Mouse (Mus musculus) CH12.LX (cell line): ENCODE results near the gene Oprm1. TPM values are rescaled to one million over a fixed set of nuclear protein-coding genes. Genes with fewer than 3 reads are reported as not detected.

Experiments
- DNase-seq: peaks from one replicate; pipeline ENCODE4 v3.0.0-alpha.2; 2013; ENCODE audit errors: extremely low read depth
- H3K27ac ChIP-seq: 2 replicates; pipeline ENCODE4 v1.5.1; 2012; ENCODE audit warnings: low read depth, mild to moderate bottlenecking, control low read depth, moderate library complexity; ENCODE audit not compliant: insufficient read depth
- H3K27me3 ChIP-seq: replicated peaks from 2 replicates; pipeline ENCODE3; 2012; ENCODE audit warnings: inconsistent platforms
- H3K36me3 ChIP-seq, 2 experiments: replicated peaks in 1 of 2; 2 replicates each; pipeline versions ENCODE3 to v1.6.1; 2012; ENCODE audit warnings: inconsistent platforms in 1 of 2, low read length in 1 of 2, mild to moderate bottlenecking in 1 of 2, mixed read lengths in 1 of 2, moderate library complexity in 1 of 2; ENCODE audit not compliant: control insufficient read depth in 1 of 2, insufficient read depth in 1 of 2
- H3K4me1 ChIP-seq, 2 experiments: 2 replicates each; pipeline ENCODE4 v1.6.1; 2012; ENCODE audit warnings: inconsistent platforms in 1 of 2, moderate library complexity in 1 of 2; ENCODE audit not compliant: insufficient read depth in 2 of 2, control insufficient read depth in 1 of 2
- H3K4me2 ChIP-seq: 2 replicates; pipeline ENCODE4 v1.6.1; 2012; ENCODE audit warnings: low read depth, mild to moderate bottlenecking, control low read depth; ENCODE audit not compliant: poor library complexity, insufficient read depth, severe bottlenecking
- H3K4me3 ChIP-seq, 3 experiments: fragments of 150-350 bp in 1 of 3; sonication (generic) in 1 of 3; replicated peaks in 1 of 3; 2 replicates each; pipeline versions ENCODE3 to v1.5.1; 2011 to 2012; ENCODE audit warnings: low read depth in 2 of 3, low read length in 2 of 3, mild to moderate bottlenecking in 2 of 3, moderate library complexity in 2 of 3, control low read depth in 1 of 3, improper control_type of control experiment in 1 of 3, inconsistent platforms in 1 of 3, mixed read lengths in 1 of 3; ENCODE audit not compliant: poor library complexity in 1 of 3
- H3K79me2 ChIP-seq: replicated peaks from 2 replicates; pipeline ENCODE4 v1.6.1; 2012; ENCODE audit warnings: mild to moderate bottlenecking, moderate library complexity; ENCODE audit not compliant: control insufficient read depth, poor library complexity, insufficient read depth, severe bottlenecking; ENCODE audit errors: extremely low read depth
- H3K9ac ChIP-seq: 2 replicates; pipeline ENCODE4 v1.6.1; 2012; ENCODE audit warnings: low read depth, mild to moderate bottlenecking, control low read depth, moderate library complexity; ENCODE audit not compliant: insufficient read depth
- H3K9me3 ChIP-seq: replicated peaks from 2 replicates; pipeline ENCODE3; 2012; ENCODE audit warnings: low read length, inconsistent platforms, mixed read lengths
- CHD2 ChIP-seq: IDR thresholded peaks from 2 replicates; pipeline ENCODE4 v1.6.1; 2011; ENCODE audit warnings: low read length, improper control_type of control experiment
- ELF1 ChIP-seq: IDR thresholded peaks from 2 replicates; pipeline ENCODE4 v1.6.1; 2014; ENCODE audit warnings: low read depth, mild to moderate bottlenecking, inconsistent platforms, low read length, improper control_type of control experiment
- EP300 ChIP-seq: IDR thresholded peaks from 2 replicates; pipeline ENCODE4 v1.6.1; 2011; ENCODE audit warnings: low read length, improper control_type of control experiment
- HCFC1 ChIP-seq: IDR thresholded peaks from 2 replicates; pipeline ENCODE4 v1.6.1; 2012; ENCODE audit warnings: low read depth, mild to moderate bottlenecking, inconsistent platforms, low read length, improper control_type of control experiment
- IRF4 ChIP-seq: IDR thresholded peaks from 2 replicates; pipeline ENCODE4 v1.6.1; 2014; ENCODE audit warnings: low read depth, mild to moderate bottlenecking, inconsistent platforms, low read length, improper control_type of control experiment
- JUND ChIP-seq: conservative IDR thresholded peaks from 2 replicates; pipeline ENCODE4 v1.6.1; 2011; ENCODE audit warnings: low read depth, low read length, improper control_type of control experiment
- KAT2A ChIP-seq: IDR thresholded peaks from 2 replicates; pipeline ENCODE4 v1.6.1; 2012; ENCODE audit warnings: low read length, improper control_type of control experiment, inconsistent platforms; ENCODE audit not compliant: insufficient replicate concordance
- NRF1 ChIP-seq: IDR thresholded peaks from 2 replicates; pipeline ENCODE4 v1.6.1; 2014; ENCODE audit warnings: low read depth, mild to moderate bottlenecking, inconsistent platforms, low read length, improper control_type of control experiment, moderate library complexity
- PAX5 ChIP-seq: IDR thresholded peaks from 2 replicates; pipeline ENCODE4 v1.6.1; 2012; ENCODE audit warnings: low read length, inconsistent platforms, mixed read lengths
- POLR2AphosphoS2 ChIP-seq: IDR thresholded peaks from 2 replicates; pipeline ENCODE4 v1.6.1; 2011; ENCODE audit warnings: low read depth, low read length, improper control_type of control experiment
- RCOR1 ChIP-seq: conservative IDR thresholded peaks from 2 replicates; pipeline ENCODE4 v1.6.1; 2012; ENCODE audit warnings: low read depth, mild to moderate bottlenecking, inconsistent platforms, low read length, improper control_type of control experiment
- SIN3A ChIP-seq: IDR thresholded peaks from 2 replicates; pipeline ENCODE4 v1.6.1; 2012; ENCODE audit warnings: low read length, improper control_type of control experiment, inconsistent platforms
- SMC3 ChIP-seq: IDR thresholded peaks from 2 replicates; pipeline ENCODE4 v1.6.1; 2011; ENCODE audit warnings: low read depth, low read length, improper control_type of control experiment
- USF1 ChIP-seq: IDR thresholded peaks from 2 replicates; pipeline ENCODE4 v1.6.1; 2014; ENCODE audit warnings: low read depth, mild to moderate bottlenecking, inconsistent platforms, low read length, improper control_type of control experiment
- USF2 ChIP-seq: conservative IDR thresholded peaks from 2 replicates; pipeline ENCODE4 v1.6.1; 2011; ENCODE audit warnings: low read depth, low read length, improper control_type of control experiment
- ZC3H11A ChIP-seq: IDR thresholded peaks from 2 replicates; pipeline ENCODE4 v1.6.1; 2012; ENCODE audit warnings: low read depth, mild to moderate bottlenecking, inconsistent platforms, low read length, improper control_type of control experiment
- ZKSCAN1 ChIP-seq: IDR thresholded peaks from 2 replicates; pipeline ENCODE4 v1.6.1; 2012; ENCODE audit warnings: low read depth, inconsistent platforms, low read length, improper control_type of control experiment, borderline replicate concordance
- ZMIZ1 ChIP-seq: IDR thresholded peaks from 2 replicates; pipeline ENCODE4 v1.6.1; 2012; ENCODE audit warnings: low read depth, mild to moderate bottlenecking, inconsistent platforms, low read length, improper control_type of control experiment
- ZNF384 ChIP-seq: IDR thresholded peaks from 2 replicates; pipeline ENCODE4 v1.6.1; 2012; ENCODE audit warnings: low read depth, low read length, improper control_type of control experiment, inconsistent platforms
- dilution Hi-C: fragments of 300-500 bp; cut with MboI; formaldehyde crosslinking; loops from 2 replicates; pipeline ENCODE4 v1.14.3; 2020; ENCODE audit warnings: low sequenced_read_pairs; ENCODE audit not compliant: extremely low pct_unique_long_range_greater_than_20kb, extremely low pct_ligation_motif_present
- in situ Hi-C: fragments of 300-500 bp; cut with MboI; formaldehyde crosslinking; loops from 3 replicates; pipeline ENCODE4 v1.14.3; 2019; ENCODE audit warnings: low sequenced_read_pairs, low pct_ligation_motif_present, low pct_unique_long_range_greater_than_20kb, mixed read lengths
- polyA plus RNA-seq: library from polyadenylated mRNA; unstranded; fragments of >175 nt; gene quantifications from 2 replicates; pipeline ENCODE4 v1.2.1, GENCODE M21; 2012; ENCODE audit warnings: low read depth; ENCODE audit not compliant: insufficient read length
- total RNA-seq, 2 experiments: library from RNA; depleted of rRNA; stranded (reverse); fragments of 300-350 nt in 1 of 2; fragments of >200 nt in 1 of 2; gene quantifications; 2 replicates each; pipeline ENCODE4 v1.2.3; 2012 to 2014

Oprm1 gene
- total and polyA plus RNA-seq, 3 experiments, result not detected

DNA sequence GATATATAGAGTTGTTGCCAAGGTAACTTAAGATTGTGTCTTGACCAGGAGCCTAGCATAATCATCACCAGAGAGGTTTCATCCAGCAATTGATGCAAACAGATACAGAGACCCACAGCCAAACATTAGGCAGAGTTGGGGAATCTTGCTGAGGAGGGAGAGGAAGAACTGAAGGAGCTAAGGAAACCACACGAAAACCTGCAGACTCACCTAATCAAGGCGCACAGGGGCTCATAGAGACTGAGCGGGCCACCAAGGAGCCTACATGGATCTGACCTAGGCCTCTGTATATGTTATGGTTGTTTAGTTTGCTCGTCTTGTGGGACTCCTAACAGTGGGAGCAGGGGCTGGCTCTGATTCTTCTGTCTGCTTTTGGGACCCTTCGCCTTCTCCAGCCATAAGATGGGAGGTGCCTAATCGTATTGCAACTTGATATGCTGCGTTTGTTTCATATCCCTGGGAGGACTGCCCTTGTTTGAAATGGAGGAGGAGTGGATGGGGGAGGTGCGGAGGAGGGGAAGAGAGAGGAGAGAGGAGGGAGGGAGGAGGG is 318.4 kb downstream of the Oprm1 start:
- no peak for DNase-seq

DNA sequence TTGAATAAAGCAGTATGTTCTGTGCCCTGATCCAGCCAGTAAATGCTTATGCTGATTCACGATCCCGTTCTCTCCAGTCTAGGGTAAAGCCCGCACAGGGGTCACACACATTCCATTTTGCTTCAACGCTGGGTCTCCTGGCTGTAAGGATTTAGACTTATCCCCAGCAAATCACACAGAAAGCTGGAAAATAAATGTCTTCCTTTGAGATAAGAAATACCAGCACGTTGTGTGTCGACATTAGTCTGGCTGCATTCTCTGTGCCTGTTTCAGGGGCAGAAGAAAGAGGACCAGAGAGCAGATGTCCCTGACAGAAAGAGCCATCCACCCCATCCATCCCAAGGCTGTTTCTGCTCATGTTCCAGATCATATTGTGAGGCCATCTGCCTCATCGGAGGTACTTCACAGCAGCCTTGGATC is 319.1 kb downstream of the Oprm1 start:
- no peak overlapping the region for H3K4me2 ChIP-seq
- H3K79me2 ChIP-seq, result no peaks in the 10 kb centered on the region
- peaks cover 6% of the 10 kb centered on the region for H3K9me3 ChIP-seq
- no peaks in the 10 kb centered on the region for H3K36me3 ChIP-seq
- H3K27me3 ChIP-seq, result no peaks in the 10 kb centered on the region
- no peak overlapping the region for H3K4me3 ChIP-seq
- H3K4me1 ChIP-seq, result peaks cover 3 to 24% of the 10 kb centered on the region in 2 experiments; a peak in 3 of 4 replicates
- in situ Hi-C loops, result loop anchor here (5.0 kb wide), 1 partner anchor 190 kb away; no protein-coding TSS in a partner anchor
- no peak overlapping the region for H3K9ac ChIP-seq
- dilution Hi-C loops, result no loop called here
- DNase-seq, result no peak
- no peak for TF ChIP-seq ZMIZ1
- no peak for TF ChIP-seq USF2
- no peak for TF ChIP-seq POLR2AphosphoS2
- no peak for TF ChIP-seq HCFC1
- TF ChIP-seq KAT2A, result no peak
- no peak for TF ChIP-seq EP300
- no peak for TF ChIP-seq NRF1
- no peak for TF ChIP-seq ELF1
- no peak for TF ChIP-seq SMC3
- TF ChIP-seq ZC3H11A, result no peak
- no peak for TF ChIP-seq IRF4
- TF ChIP-seq ZKSCAN1, result no peak
- TF ChIP-seq CHD2, result no peak
- no peak for TF ChIP-seq JUND
- TF ChIP-seq SIN3A, result no peak
- TF ChIP-seq RCOR1, result no peak
- no peak overlapping the region for H3K27ac ChIP-seq

More for the DNA sequence above, 318.4 kb downstream of the Oprm1 start:
- no peak overlapping the region for H3K27ac ChIP-seq
- no peaks in the 10 kb centered on the region for H3K79me2 ChIP-seq
- no peak overlapping the region for H3K4me2 ChIP-seq
- no peaks in the 10 kb centered on the region for H3K36me3 ChIP-seq
- no peak for TF ChIP-seq USF1
- no peak for TF ChIP-seq PAX5
- no peak for TF ChIP-seq ZNF384
- no peak for TF ChIP-seq SIN3A
- TF ChIP-seq ELF1, result no peak
- H3K9me3 ChIP-seq, result peaks cover 6% of the 10 kb centered on the region
- in situ Hi-C loops (loop anchor here (5.0 kb wide), 1 partner anchor 189 kb away; no protein-coding TSS in a partner anchor), dilution Hi-C loops (no loop called here)
- H3K27me3 ChIP-seq, result no peaks in the 10 kb centered on the region
- H3K4me1 ChIP-seq, result peaks cover 3 to 27% of the 10 kb centered on the region in 2 experiments; a peak in 3 of 4 replicates
- no peak overlapping the region for H3K4me3 ChIP-seq
- H3K9ac ChIP-seq, result no peak overlapping the region
